Mouse (Mus musculus): ENCODE data around the gene Defb13.

- TF ChIP-seq CTCF (IDR thresholded peaks at IDR 0.05): no peak
- TF ChIP-seq EP300 (IDR thresholded peaks at IDR 0.05; ENCODE audit: insufficient read depth, low read depth, low read length): no peak
Measured at GRCm38 (mm10) chr8:21915625-21916024, 30.9 kb upstream of the Defb13 start.

Data from heart, adult 2 months (tissue).